Mouse (Mus musculus) frontal cortex, adult 2 months (tissue): ENCODE measurements at regions not wholly inside any gene's neighbourhood (a gene's known extent, or its start where the extent isn't known, plus 50 kb on each side); places are given as distances from the start of the nearest gene placed in this dataset.
"Not testable (repeated sequence)": the region's sequence is repeated elsewhere in the genome, so short reads cannot be mapped to it uniquely, and the experiment has no call there.

Experiments used
- DNase-seq, 2 experiments: peaks; one replicate each; pipeline ENCODE4 v3.0.0; 2022; ENCODE audit warnings: low spot score in 1 of 2; ENCODE audit errors: extremely low spot score in 1 of 2

DNA sequence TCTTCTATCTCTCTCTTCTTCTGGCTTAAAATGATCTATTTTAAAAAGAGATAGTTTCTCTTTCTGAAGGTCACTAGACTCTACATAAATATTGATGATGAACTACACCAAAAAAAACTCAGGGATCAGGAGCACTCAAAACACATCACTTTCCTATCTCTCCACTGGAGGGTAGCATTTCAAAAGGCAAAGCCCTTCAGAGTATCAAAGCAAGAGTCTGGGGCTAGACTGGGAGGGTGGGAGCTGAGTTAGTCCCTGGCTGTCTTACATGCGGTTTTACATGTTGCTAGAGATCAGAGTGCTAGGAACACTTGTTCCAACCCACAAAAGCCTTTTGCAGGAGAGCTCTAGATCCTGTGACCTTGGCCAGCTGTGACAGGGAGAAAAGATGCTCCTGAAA lies 423.2 kb downstream of the Dad1 start:
- no peak for DNase-seq

DNA sequence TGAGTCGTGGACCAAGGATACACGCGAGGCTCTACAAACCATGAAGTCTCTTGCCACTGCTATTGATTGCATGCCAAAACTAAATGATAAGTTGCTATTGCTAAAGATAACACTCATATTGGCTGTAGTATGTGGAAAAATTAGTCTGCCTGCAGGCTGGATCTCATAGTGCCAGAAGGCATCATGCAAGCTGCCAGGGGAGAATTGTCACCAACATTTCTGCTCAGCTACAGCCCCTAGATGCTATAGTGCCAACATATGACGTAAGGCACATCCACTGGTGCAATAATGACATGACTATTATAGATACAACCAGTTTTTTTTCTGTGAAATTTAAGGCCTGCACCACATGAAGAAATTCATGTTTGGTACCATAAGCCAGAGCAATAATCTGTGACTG lies 427.1 kb downstream of the Dad1 start:
- DNase-seq, result no peak

DNA sequence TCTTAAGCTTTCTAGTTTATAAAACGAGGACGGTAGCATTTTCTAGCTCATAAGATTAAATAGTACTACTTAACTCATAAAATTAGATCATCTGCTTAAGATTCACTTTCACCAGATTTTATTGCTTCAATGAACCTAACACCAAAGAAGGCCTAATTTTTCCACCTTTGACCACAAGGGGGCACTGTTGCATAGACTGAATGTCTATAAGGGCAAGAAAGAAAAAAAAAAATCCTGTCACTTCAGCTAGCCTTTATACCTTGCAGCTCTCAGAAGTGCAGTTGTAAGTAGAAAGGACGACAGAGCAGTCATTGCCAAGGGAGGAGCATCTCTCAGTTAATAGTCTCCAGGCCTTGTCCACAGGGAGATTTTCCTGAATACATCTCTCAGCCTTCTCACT lies 447.7 kb downstream of the Dad1 start:
- peak; percentile 36 to 92 for DNase-seq

DNA sequence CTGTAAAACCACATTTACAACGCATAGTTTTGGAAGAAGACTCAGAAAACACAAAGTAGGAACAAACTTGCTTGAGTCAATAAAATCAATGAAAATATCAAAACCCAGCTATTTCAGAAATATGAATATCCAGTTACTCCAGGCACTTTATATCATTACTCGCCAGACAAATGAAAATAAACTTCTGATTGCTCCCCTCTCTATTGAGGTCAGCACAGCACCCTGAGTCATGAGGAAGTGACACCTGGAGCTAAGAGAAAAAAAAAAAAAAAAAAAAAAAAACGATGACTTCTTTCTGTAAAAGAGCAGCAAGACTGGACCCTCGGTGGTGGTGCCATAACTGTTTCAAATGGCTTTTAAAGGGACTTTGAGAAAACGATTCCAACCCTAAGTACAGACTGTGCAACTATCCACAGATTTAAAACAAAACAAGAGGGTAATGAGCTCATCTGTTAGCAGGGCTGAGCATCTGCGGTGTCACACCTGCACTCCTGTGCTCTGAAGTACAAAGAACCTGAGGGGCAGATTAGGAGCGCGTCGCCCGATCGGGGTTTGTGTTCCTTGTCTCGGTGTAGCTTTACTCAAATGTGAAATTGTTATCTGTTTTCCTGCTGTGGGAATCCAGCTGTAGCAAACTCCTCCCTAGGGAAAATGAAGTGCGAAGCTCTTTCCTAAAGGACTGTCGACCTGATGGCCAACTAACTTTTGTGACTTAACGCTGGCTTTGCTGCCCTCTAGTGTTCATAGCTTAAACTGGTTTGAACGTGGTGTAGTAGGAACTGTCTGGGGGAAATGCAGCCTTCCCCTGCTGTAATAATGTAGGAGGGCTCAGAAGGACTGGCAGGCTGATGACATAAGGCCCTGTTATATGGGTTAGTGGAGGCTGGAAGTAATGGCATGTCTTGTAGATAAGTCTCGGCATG lies 449.9 kb downstream of the Dad1 start:
- peak; percentile 32 to 88 for DNase-seq

DNA sequence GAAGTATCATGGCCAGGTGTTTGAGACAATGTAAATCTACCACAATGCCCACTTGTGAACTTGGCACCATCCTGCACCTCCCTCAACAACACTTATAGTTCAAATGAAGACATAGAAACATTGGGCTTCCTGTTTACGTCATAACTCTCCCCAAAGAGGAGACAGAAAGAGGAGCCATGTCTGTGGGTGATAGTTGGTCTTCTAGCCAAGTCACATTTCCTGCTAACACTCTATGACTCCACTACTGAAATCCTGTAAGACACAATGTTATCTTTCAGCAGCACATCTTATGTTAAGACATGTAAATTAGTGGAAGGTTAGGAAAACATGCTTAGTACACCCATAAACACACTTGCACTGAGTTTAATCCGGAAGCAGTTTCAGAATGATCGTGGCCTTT lies 451.4 kb downstream of the Dad1 start:
- no peak for DNase-seq

DNA sequence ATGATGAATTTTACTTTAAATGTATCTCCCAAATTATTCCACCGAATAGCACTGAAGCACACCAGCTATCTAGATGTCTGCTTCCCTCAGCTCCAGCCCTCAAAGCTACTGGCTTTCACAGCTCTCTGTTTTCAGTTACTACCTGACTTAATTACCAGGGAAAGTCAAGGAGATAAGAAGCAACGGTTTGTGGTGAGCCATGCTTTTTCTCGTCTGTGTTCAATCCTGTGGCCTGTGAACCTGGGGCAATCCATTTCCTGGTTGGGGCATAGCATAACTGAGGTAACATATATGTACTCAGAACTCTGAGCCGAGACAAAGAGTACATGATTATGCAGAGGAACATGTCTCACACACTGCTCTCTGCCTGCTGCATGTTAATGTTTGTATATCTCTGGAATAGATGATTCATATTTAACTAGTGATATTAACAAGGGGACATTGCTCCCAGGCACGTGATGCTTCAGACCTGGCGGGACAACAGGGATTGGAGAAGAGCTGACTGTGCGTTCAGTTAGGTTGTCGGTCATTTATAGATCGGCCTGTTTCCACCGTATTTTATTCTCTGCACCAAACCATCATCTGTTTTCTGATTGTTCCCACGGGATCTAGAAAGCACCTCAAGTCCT lies 453.3 kb downstream of the Dad1 start:
- DNase-seq, result no peak

DNA sequence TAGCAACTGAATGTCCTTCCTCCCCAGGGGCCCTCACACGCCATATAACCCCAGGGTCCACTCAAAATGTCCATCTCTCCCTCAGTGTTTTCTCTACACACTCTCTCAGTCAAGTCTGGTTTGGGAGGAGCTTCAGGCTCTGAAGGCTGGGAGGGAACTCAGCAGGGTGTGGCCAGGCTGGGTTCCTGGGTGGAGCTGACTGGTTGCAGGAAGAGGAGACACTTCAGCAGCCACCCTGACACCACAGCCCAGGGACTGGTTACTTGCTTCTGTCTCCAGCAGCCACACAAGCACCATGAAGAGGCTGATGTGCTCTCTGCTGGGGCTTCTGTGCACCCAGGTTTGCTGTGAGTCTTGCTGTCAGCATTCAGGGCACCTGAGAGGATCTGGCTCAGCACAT lies 458.7 kb downstream of the Dad1 start:
- not testable (repeated sequence) for DNase-seq

DNA sequence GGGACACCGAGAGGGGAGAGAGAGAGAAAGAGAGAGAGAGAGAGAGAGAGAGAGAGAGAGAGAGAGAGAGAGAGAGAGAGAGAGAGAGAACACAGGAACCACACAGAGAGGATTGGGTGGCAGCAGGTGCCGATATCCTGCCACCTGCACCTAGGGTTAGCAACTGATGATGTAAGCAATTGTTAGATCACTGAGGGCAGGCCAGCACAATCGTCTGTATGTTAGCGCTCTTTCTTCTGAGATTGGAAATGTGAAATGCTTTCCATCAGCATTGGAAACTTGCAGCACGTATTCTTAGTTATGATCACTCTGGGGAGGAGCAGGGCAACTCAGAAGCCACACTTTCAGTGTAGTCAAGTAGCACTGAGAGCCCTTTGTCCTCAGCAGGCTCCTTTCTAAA lies 459.4 kb downstream of the Dad1 start:
- no peak for DNase-seq

DNA sequence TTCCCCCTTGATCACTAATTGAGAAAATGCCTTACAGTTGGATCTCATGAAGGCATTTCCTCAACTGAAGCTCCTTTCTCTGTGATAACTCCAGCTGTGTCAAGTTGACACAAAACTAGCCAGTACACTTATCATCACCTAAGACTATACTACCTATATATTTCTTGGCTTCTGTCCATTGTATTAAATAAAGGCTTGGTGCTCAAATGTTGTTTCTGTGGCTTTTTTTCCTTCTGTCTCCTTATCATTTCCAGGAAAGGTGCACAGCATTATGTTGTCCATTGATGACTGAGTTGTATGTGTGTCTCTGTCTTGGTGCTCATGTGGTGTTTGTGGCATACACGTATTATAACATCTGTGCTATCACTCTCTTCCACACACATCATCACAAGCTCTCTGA lies 461.5 kb downstream of the Dad1 start:
- DNase-seq, result not testable (repeated sequence)

DNA sequence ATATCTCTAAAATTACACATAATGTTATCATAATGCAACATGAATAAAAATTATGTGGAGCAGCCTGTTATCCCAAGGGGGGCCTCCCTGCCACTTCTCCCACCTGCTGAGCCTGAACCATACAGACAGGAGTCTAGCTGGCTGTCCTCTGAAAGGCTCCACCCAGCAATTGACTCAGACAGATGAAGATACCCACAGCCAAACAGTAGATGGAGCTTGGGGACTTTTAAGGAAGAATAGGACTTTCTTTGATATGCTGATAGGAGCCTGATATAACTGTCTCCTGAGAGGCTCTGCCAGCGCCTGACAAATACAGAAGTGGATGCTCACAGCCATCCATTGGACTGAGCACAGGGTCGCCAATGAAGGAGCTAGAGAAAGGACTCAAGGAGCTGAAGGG lies 468.4 kb downstream of the Dad1 start:
- not testable (repeated sequence) for DNase-seq

DNA sequence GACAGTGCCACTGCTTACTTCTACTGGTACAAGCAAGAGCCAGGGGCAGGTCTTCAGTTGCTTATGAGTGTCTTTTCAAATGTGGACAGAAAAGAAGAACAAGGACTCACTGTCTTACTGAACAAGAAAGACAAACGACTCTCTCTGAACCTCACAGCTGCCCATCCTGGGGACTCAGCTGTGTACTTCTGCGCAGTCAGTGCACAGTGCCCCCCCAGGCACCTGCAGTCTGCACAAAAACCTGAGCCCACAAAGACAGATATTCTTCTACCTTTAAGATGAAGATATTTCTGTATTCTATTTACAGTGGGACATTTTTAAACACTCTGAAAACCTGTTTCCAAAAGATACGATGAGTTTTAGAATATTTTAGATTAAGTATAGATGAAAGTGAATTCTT lies 476.5 kb downstream of the Dad1 start:
- no peak for DNase-seq

DNA sequence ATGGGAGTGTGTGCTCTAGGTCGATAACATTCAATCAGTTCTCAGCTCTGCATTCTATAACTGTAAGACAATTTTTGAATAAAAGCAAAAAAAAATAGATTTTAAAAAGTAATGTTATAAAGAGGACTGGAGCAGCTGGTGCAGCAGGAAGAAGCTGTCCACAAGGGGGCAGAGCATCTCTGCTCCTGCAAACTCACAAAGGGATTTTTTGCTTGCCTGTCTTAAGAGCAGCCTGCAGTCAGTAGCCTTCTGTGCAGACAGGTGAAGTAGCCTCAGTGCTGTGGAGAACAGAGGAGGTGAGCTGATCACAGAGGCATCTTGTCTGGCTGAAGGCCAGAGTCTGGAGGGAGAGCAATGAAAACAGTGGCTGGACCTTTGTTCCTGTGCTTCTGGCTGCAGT lies 477.2 kb downstream of the Dad1 start:
- DNase-seq, result peak in 1 of 2 experiments; percentile 76

DNA sequence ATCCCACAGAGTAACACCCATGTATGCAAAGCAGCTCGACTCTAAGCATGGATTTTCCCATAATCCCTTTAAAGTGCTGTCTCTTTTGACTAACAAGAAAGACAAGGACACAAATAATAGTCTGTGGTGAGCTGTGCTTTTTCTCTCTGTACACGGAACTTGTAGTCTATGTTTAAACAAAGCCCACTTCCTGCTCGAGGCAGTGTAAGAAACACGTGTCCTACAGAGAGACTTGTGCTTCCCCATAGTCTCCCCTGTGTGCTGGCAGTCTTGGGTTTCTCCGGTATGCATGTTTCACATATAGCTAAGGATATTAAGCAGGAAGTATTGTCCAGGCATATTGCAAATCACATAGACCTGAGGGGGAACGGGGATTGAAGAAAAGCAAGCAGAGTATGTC lies 487.4 kb downstream of the Dad1 start:
- DNase-seq, result not testable (repeated sequence)

DNA sequence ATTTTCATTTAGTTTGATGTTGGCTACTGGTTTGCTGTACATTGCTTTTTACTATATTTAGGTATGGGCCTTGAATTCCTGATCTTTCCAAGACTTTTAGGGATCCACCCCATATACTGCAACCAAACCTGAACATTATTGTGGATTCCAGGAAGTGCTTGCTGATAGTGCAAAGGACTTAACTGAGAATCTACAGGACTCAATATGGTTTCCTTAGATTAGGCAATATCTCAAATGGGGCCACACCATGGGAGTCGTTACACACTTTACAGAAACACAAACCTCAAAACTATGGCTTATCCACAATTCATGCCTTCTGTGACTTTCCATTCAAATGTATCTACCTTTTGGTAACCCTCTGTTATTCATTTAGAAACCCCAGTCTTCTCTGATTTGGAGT lies 488.0 kb downstream of the Dad1 start:
- not testable (repeated sequence) for DNase-seq

DNA sequence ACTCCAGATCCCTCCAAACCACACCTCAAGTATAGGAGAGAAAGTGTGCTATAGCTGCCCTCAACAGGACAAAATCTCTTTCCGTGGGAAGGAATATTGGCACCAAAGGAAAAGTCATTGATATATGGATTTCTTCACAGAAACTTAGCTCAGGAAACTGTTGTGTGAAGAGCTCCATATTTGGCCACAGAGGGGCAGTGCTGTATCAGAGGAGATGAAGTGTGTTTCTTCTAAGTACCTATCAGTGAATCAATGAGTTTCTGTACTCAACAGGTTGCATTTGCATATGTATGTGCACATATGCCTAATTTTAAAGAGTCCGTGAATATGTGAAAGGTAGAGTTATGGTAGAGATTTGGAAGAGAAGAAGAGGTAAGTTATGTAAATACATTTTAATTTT lies 493.3 kb downstream of the Dad1 start:
- DNase-seq, result not testable (repeated sequence)

DNA sequence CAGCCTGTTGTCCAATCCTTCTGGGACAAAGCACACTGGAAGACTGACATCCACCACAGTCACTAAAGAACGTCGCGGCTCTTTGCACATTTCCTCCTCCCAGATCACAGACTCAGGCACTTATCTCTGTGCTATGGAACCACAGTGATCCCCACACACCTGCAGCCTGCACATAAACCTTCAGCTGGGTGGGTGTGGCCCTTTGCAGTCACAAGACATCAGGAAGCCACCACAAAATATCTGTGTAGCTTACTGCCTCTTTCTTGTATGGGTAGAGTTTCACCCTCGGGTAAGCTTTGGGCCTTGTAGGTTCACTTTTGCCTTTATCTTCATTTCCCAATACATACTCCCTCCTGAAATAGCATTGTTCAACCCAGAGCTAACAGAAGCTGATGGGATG lies 496.1 kb downstream of the Dad1 start:
- not testable (repeated sequence) for DNase-seq

DNA sequence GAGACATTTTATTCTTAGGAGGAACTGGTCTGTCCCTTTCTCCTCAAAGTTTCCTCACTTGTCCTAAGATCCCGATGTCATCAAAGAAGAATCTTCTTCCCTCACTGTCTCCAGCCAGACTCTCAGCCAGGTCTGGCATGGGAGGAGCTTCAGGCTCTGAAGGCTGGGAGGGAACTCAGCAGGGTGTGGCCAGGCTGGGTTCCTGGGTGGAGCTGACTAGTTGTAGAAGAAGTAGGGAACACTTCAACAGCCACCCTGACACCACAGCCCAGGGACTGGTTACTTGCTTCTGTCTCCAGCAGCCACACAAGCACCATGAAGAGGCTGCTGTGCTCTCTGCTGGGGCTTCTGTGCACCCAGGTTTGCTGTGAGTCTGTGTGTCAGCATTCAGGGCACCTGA lies 496.8 kb downstream of the Dad1 start:
- not testable (repeated sequence) for DNase-seq

DNA sequence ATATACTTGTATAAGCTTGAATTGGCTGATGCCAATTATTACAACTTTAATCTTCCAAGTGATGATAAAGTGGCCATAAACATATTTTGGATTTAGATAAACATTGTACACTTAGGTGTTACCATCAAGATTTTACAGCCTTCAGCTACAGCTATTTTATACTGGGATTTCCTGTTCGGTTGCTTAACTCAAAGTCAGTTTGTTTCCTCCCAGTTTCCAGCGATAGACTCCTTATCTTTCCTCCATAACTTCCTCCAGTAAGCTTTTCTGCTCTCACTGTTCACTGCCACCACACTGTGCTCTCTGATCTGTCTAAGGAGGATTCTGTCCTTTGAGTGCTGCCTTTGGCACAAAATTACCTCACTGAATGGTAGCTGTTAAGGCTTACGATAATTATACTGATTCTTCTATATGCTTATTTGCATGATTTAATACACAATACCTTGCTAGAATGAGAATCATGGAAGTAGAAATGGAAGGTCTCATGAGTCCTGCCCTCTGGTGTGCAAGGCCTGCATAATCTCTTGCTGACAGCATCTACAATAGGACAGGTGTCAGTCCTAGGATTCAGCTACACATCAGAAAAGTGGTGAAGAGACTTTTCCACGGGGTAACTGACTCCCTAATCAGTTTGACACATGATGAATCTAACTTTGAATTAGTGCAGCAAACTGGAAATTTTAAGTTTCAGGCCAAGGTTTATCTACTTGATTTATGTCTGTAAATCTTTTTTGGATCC lies 503.0 kb downstream of the Dad1 start:
- DNase-seq, result no peak

DNA sequence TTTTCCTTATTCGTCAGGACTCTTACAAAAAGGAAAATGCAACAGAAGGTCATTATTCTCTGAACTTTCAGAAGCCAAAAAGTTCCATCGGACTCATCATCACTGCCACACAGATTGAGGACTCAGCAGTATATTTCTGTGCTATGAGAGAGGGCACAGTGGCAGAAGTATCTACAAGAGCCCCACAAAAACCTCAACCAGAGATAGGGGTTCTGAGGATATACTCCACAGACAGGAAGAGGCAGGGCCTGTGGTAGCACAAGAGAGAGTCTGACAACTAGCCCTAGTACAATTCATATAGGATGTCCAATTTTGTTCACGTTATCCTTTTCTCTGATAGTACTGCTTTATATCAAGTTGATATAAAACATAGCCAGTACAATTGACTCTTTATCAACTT lies 510.4 kb downstream of the Dad1 start:
- DNase-seq, result not testable (repeated sequence)

DNA sequence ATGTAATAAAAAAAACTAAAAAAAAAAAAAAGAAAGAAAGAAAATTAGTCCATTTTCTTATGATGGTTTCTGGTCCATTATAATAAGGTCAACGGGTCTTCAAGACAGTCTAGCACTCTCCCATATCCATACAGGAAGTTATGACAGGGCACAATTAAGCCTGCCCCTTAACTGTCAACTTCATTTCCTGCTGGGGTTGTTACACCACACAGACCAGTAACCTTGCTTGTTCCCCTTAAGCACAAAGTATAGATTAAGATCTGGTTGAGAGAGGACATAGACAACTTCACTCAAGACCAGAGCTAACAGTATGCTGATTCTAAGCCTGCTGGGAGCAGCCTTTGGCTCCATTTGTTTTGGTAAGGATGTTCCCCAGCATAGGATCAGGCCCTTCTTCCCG lies 511.0 kb downstream of the Dad1 start:
- not testable (repeated sequence) for DNase-seq

DNA sequence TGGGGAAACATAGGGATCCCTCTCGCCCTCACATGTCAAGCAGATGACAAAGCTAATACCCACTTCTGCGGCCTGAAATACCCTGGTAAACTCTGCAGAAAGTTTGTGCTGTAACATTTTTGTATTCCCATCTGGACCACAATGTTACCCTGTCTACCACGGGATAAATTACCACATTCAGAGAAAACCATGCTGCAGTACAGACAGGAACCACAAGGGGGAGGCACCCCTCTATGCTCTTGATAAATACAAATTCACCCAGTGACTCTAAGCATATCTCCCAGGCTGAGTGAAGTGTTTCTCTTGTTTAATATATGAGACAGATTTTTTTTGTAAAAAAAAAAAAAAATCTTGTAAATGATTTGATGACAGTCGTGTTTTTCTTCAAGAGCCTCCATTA lies 512.7 kb downstream of the Dad1 start:
- peak; percentile 7 to 57 for DNase-seq
